Mouse (Mus musculus) CH12.LX (cell line): Measurements from ENCODE around the gene Apopt1.

Experiments used
- BHLHE40 ChIP-seq: IDR thresholded peaks from 2 replicates; pipeline ENCODE4 v1.6.1; 2011; ENCODE audit warnings: mild to moderate bottlenecking, low read depth, low read length, improper control_type of control experiment
- CHD1 ChIP-seq: IDR thresholded peaks from 2 replicates; pipeline ENCODE4 v1.6.1; 2012; ENCODE audit warnings: low read depth, low read length, improper control_type of control experiment, inconsistent platforms
- CTCF ChIP-seq, 2 experiments: IDR thresholded peaks in 1 of 2; conservative IDR thresholded peaks in 1 of 2; 2 replicates each; pipeline ENCODE4 v1.5.1; 2011 to 2012; ENCODE audit warnings: low read depth in 2 of 2, low read length in 2 of 2, improper control_type of control experiment in 1 of 2, inconsistent platforms in 1 of 2, mild to moderate bottlenecking in 1 of 2, moderate library complexity in 1 of 2
- EP300 ChIP-seq: IDR thresholded peaks from 2 replicates; pipeline ENCODE4 v1.6.1; 2011; ENCODE audit warnings: low read length, improper control_type of control experiment
- GABPA ChIP-seq: IDR thresholded peaks from 2 replicates; pipeline ENCODE4 v1.6.1; 2012; ENCODE audit warnings: low read depth, low read length, improper control_type of control experiment, inconsistent platforms; ENCODE audit not compliant: insufficient replicate concordance
- IRF4 ChIP-seq: IDR thresholded peaks from 2 replicates; pipeline ENCODE4 v1.6.1; 2014; ENCODE audit warnings: low read depth, mild to moderate bottlenecking, inconsistent platforms, low read length, improper control_type of control experiment
- POLR2A ChIP-seq: IDR thresholded peaks from 2 replicates; pipeline ENCODE4 v1.6.1; 2011; ENCODE audit warnings: low read depth, mild to moderate bottlenecking, improper control_type of control experiment, low read length
- SIN3A ChIP-seq: IDR thresholded peaks from 2 replicates; pipeline ENCODE4 v1.6.1; 2012; ENCODE audit warnings: low read length, improper control_type of control experiment, inconsistent platforms

GRCm38 (mm10) chr12:111712476-111712875 lies 585 bp upstream of the Apopt1 start:
- no peak for TF ChIP-seq POLR2A
- no peak for TF ChIP-seq CTCF (conservative IDR thresholded peaks at IDR 0.05 in 1 of 2, IDR thresholded peaks at IDR 0.05 in 1 of 2; ENCODE audit: low read depth in 2 of 2, low read length in 2 of 2)
- TF ChIP-seq SIN3A: no peak
- no peak for TF ChIP-seq GABPA
- TF ChIP-seq BHLHE40: no peak
- no peak for TF ChIP-seq EP300
- TF ChIP-seq CHD1: no peak
- no peak for TF ChIP-seq IRF4
